Mouse (Mus musculus) cortical plate, adult 2 months (tissue): ENCODE measurements around the gene Hivep3.

Experiments
- CTCF ChIP-seq: fragments of 200-500 bp; IDR thresholded peaks from 2 replicates; pipeline ENCODE4 v1.5.1; 2011; ENCODE audit warnings: mild to moderate bottlenecking, control low read depth, low read length; ENCODE audit not compliant: insufficient read depth; ENCODE audit errors: extremely low read depth
- POLR2A ChIP-seq: fragments of 200-500 bp; IDR thresholded peaks from 2 replicates; pipeline ENCODE4 v1.6.1; 2011; ENCODE audit warnings: mild to moderate bottlenecking, low read length, control low read depth; ENCODE audit not compliant: insufficient read depth; ENCODE audit errors: extremely low read depth

DNA sequence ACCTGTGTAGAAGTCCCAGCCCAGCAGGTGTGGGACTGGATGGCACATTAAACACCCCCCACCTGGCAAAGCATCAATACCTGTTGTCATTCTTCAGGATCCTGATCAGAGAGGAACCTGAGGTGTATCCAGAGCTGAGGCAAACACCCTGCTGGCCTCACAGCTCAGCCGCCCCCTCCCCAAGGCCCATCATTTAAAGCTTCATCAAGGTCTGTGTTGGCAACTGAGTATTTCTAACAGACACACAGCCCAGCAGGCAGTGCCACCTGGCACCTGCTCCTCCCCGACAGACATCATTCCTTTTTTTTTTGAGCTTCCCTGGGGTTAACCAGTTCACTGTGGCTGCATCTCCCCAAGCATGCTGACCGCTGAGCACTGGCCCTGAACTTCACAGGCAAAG, 381.9 kb downstream of the Hivep3 start:
- no peak for TF ChIP-seq CTCF
- no peak for TF ChIP-seq POLR2A
